Mouse (Mus musculus) embryonic fibroblast, embryonic 13.5 days (primary cell): ENCODE results near the gene Myadm.

Experiments
- CTCF ChIP-seq: IDR thresholded peaks from 2 replicates; pipeline ENCODE4 v1.5.1; 2011; ENCODE audit warnings: mild to moderate bottlenecking, control low read depth, low read length, moderate library complexity, borderline replicate concordance; ENCODE audit not compliant: insufficient read depth
- POLR2A ChIP-seq: IDR thresholded peaks from 2 replicates; pipeline ENCODE4 v1.6.1; 2011; ENCODE audit warnings: low read depth, mild to moderate bottlenecking, control low read depth, low read length, moderate library complexity

DNA sequence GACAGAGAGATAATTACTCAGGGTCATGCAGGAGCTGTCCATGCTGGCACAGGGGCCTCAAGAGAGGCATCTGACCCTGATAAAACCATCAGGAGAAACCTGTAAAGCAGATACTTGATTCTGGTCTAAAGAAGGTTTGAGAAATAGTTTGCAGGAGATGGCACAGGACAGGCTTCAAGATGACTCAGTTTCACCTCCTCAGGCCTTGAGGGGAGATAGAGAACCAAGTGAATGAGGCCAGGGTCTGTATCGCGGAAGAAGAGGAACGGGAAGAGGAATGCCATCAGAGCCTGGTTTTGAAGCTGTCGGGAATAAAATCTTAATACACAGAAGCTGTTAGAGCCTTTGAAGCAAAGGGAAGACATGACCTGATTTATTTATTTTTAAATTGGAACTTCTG is 28.8 kb downstream of the Myadm start:
- TF ChIP-seq CTCF, result no peak
- TF ChIP-seq POLR2A, result no peak
